Mouse (Mus musculus) embryonic facial prominence, embryonic 11.5 days (tissue): ENCODE data around the gene Dmpk. TPM values are rescaled to one million over a fixed set of nuclear protein-coding genes. Genes with fewer than 3 reads are reported as not detected.
A peak's percentile ranks its signal among the peaks of the same experiment; 100 is the strongest.

Experiments used
- ATAC-seq: fragments of 200-750 bp; cut with Nextera tagmentation; replicated peaks from 2 replicates; pipeline ENCODE4 v1.8.0; 2017; ENCODE audit warnings: low read depth; ENCODE audit not compliant: insufficient number of reproducible peaks, low FRiP score, low TSS enrichment
- DNase-seq: peaks from one replicate; pipeline ENCODE4 v3.0.0-alpha.2; 2015; ENCODE audit warnings: low spot score
- H3K27ac ChIP-seq: fragments of 300-500 bp; sonication (generic); replicated peaks from 2 replicates; pipeline ENCODE4 v1.5.1; 2014; ENCODE audit warnings: mild to moderate bottlenecking, low read depth, low read length, control low read depth
- H3K27me3 ChIP-seq: fragments of 300-500 bp; sonication (generic); 2 replicates; pipeline ENCODE4 v1.6.1; 2014; ENCODE audit warnings: mild to moderate bottlenecking, low read length, moderate library complexity, mixed read lengths; ENCODE audit not compliant: control insufficient read depth, insufficient read depth
- H3K36me3 ChIP-seq: fragments of 300-500 bp; sonication (generic); replicated peaks from 2 replicates; pipeline ENCODE4 v1.6.1; 2014; ENCODE audit warnings: low read depth, mild to moderate bottlenecking, low read length, moderate library complexity, mixed read lengths; ENCODE audit not compliant: control insufficient read depth, insufficient read depth
- H3K4me1 ChIP-seq: fragments of 300-500 bp; sonication (generic); 2 replicates; pipeline ENCODE4 v1.6.1; 2014; ENCODE audit warnings: low read length, mixed read lengths; ENCODE audit not compliant: control insufficient read depth, insufficient read depth
- H3K4me2 ChIP-seq: fragments of 300-500 bp; sonication (generic); 2 replicates; pipeline ENCODE4 v1.6.1; 2014; ENCODE audit warnings: low read depth, mild to moderate bottlenecking, control low read depth, low read length, moderate library complexity
- H3K4me3 ChIP-seq: fragments of 300-500 bp; sonication (generic); 2 replicates; pipeline ENCODE4 v1.5.1; 2014; ENCODE audit warnings: low read depth, low read length, control low read depth
- H3K9ac ChIP-seq: fragments of 300-500 bp; sonication (generic); replicated peaks from 2 replicates; pipeline ENCODE4 v1.6.1; 2014; ENCODE audit warnings: mild to moderate bottlenecking, control low read depth, low read length
- H3K9me3 ChIP-seq: fragments of 300-500 bp; sonication (generic); replicated peaks from 2 replicates; pipeline ENCODE4 v1.6.1; 2016; ENCODE audit warnings: mild to moderate bottlenecking, low read length, inconsistent platforms, mixed read lengths; ENCODE audit not compliant: control insufficient read depth
- WGBS: fragments of 180-500 bp; shearing (Covaris S2); extraction: QIAGEN DNeasy Blood & Tissue Kit; methylation state at CpG from one replicate; pipeline ENCODE4 v1.1.7; 2014; 5-methylcytosine and 5-hydroxymethylcytosine counted together
- polyA plus RNA-seq: library from polyadenylated mRNA; unstranded; fragments of >200 nt; fragmentation: Nextera tagmentation; extraction: Ambion mirVana; gene quantifications from 2 replicates; pipeline ENCODE4 v1.2.1, GENCODE M21; 2014

The Dmpk gene
- polyA plus RNA-seq, 1 experiment from 2014 or later: 6.5 TPM

DNA sequence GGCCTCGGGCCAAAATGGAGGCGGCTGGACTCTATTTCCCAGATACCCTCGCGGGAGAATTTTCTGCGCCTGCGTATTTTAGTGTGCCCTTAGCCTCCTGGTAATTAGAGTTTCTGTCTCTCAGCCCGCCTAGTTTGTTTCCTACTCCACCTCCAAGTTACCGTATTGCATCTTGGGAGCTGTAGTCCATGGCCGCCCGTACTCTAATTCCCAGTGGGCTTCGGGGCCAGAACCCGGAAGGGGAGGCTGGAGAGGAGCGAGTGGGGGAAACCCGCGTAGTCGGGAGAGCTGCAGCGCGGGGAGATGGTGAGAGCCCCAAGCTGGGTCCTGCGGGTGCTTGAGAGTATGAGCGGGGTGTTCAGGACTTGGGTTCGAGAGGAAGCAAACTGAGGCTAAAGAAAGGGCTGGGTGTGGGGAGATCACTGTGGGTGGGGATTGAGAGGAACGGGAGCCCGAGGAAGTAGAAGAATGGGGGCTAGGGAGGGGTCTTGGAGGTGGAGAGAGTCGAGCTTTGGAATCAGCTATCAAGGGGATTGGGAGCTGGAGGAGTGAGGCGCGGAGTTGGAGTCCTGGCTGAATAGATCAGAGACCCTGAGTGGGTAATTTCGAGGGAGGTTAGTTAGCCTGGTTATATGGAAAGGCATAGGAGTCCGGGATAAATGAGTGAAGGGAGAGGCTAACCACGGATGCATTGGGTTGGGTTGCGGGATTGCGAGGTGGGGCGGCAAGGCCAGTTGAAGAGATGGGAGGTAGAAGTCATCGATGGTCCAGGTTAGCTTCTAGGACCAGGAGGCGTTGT, 36.2 kb downstream of the Dmpk start, which contains the start of gene Fbxo46:
Gene Fbxo46 (plus strand): TSS at position 229 of the 799 bp plus-strand sequence.
- Histone ChIP-seq H3K9me3 (no peaks in the 10 kb centered on the region), H3K27ac (no peak within 1 kb of the TSS), H3K4me3 (peak within 1 kb of the TSS; percentile 60), H3K4me1 (no peaks in the 10 kb centered on the region), H3K9ac (peak within 1 kb of the TSS; percentile 77), H3K27me3 (no peaks in the 10 kb centered on the region), H3K4me2 (peak within 1 kb of the TSS; percentile 70), H3K36me3 (no peaks in the 10 kb centered on the region)
- DNase-seq (peak; percentile 99), ATAC-seq (peak; percentile 91)
- WGBS: 3% methylated on average over 34 of the region's 34 CpGs

DNA sequence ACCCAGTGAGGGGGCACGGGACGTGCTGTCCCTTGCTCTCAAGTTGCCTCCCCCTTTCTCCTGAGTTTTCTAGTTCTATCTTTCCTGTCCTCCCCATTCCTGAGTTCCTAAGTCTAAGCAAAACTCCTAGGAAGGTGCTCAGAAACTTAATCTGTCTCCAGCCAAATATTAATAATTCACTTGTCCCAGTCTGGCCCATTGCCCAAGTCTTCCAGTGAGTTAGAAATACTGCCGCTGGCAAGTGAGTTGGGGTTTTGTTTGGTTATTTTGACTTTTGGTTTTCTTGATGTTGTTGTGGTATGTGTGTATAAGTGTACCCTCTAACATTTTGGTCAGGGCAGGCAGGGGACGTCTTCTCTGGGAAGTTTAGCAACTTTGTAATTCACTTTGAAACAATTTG, 38.0 kb downstream of the Dmpk start:
- Histone ChIP-seq H3K27ac (no peak overlapping the region), H3K9ac (no peak overlapping the region), H3K27me3 (no peaks in the 10 kb centered on the region), H3K4me2 (no peak overlapping the region), H3K9me3 (no peaks in the 10 kb centered on the region), H3K4me3 (no peak overlapping the region), H3K4me1 (no peaks in the 10 kb centered on the region), H3K36me3 (no peaks in the 10 kb centered on the region)
- ATAC-seq (no peak), DNase-seq (no peak)
- 98% methylated on average over 4 of the region's 4 CpGs for WGBS

DNA sequence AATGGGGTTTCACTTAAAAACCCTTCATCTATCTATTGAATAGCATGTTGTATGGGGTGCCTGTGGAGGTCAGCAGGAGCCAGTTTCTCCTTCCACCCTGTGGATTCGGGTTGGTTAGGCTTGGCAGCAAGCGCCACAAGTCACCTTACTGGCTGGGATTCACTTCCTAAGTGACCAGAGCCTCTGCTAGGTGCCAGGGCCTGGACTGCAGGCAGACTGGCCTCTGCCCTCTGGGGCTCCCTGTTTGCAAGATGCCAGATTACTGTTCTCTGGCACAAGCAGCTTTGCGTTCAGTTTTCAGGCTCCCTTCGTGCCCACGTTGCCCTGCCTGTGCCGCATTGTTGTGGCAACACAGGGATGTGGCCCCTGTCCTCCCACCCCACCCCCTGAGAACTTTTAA, 41.1 kb downstream of the Dmpk start:
- WGBS: 86% methylated on average over 6 of the region's 6 CpGs
- Histone ChIP-seq H3K4me1 (no peaks in the 10 kb centered on the region), H3K9ac (no peak overlapping the region), H3K9me3 (no peaks in the 10 kb centered on the region), H3K27me3 (no peaks in the 10 kb centered on the region), H3K27ac (no peak overlapping the region), H3K4me3 (no peak overlapping the region), H3K4me2 (no peak overlapping the region), H3K36me3 (no peaks in the 10 kb centered on the region)
- ATAC-seq: no peak
- DNase-seq: no peak

DNA sequence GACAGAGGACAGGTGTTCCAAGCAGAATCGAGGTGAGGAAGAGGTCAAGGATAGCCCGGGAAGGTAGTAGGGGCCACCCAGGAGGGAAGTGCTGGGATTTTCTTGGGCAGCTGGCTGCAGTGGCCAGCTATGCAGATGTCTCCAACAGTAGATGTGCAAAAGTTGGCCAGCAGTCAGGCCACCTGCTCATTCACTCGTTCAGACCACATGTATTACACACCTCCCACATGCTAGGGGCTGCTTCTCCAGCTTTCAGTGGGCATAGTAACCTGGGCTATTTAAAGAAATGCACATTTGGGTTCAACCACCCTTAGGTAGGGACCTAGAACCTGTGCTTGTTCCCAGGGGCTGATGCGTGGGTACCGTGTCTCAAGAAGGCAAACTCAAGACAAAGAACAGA, 44.1 kb downstream of the Dmpk start:
- H3K9ac ChIP-seq: no peak overlapping the region
- H3K9me3 ChIP-seq: no peaks in the 10 kb centered on the region
- no peak overlapping the region for H3K4me2 ChIP-seq
- H3K4me3 ChIP-seq: no peak overlapping the region
- no peaks in the 10 kb centered on the region for H3K4me1 ChIP-seq
- ATAC-seq (no peak), DNase-seq (no peak)
- no peak overlapping the region for H3K27ac ChIP-seq
- no peaks in the 10 kb centered on the region for H3K36me3 ChIP-seq
- 89% methylated on average over 5 of the region's 5 CpGs for WGBS
- H3K27me3 ChIP-seq: no peaks in the 10 kb centered on the region

DNA sequence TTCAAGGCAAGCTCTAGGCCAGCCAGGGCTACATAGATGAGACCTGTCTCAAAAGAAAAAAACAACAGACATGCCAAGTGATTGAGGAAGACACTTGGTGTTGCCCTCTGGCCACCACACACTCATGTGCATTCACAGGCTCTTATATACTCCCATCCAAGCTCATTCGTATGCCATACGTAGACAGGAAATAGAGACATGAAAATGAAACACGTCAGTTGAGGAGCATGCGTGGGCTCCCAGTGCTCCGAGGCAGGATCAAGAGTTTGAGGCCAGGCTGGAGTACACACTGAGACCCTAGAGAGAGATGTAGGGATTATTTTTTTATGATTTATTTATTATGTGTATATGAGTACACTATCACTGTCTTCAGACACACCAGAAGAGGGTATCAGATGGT, 45.7 kb downstream of the Dmpk start:
- Histone ChIP-seq H3K27me3 (no peaks in the 10 kb centered on the region), H3K9me3 (no peaks in the 10 kb centered on the region), H3K4me1 (no peaks in the 10 kb centered on the region), H3K4me3 (no peak overlapping the region), H3K4me2 (no peak overlapping the region), H3K9ac (no peak overlapping the region), H3K36me3 (no peaks in the 10 kb centered on the region), H3K27ac (no peak overlapping the region)
- 94% methylated on average over 5 of the region's 5 CpGs for WGBS
- no peak for ATAC-seq
- DNase-seq: no peak

DNA sequence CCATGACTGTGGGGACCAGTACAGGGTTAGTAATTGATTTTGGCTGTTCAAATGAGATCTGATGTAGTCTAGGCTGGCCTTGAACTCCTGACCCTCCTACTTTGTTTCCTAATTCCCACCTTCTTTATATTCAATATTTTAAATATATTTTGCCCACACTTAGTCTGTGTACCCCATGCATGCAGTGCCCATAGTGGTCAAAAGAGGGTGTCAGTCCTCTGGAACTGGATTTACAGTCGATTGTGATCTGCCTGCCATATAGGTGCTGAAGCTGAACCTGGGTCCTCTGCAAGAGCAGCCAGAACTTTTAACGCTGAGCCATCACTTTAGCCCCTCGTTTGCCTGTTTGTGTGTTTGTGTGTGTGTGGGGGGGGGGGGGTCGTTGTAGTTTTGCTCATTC, 47.0 kb downstream of the Dmpk start:
- Histone ChIP-seq H3K36me3 (no peaks in the 10 kb centered on the region; the same call in 1 of the 2 replicates), H3K9ac (no peak overlapping the region), H3K4me2 (no peak overlapping the region; the same call in 1 of the 2 replicates), H3K4me3 (peak overlapping the region; percentile 38), H3K4me1 (no peaks in the 10 kb centered on the region), H3K9me3 (no peaks in the 10 kb centered on the region), H3K27me3 (no peaks in the 10 kb centered on the region), H3K27ac (no peak overlapping the region)
- no peak for DNase-seq
- WGBS: 36% methylated on average over 4 of the region's 4 CpGs
- ATAC-seq: no peak

DNA sequence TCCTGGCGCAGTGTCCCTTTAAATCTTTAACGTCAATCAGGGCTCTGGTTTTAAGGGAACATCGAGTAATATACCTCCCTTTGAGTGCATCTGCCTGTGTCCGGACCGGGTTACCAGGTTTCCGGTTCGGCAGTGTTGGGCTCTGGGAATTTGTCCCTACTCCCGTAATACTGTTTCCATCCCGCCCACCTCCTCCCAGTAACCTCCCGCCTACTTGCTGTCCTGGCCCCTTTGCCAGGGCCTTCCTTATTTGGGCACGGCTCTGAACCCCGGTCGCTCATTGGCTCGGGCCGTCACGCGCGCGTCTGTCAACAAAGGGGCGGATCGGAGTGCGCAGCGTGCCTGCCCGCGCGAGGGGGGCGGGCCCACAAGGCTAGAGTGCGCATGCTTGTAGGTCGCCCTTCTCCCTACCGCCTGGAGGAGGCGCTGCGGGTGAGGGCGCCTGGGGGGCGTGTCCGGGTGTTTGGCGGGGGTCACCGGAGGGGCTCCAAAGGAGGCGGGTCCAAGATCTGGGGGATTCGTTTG, 47.7 kb downstream of the Dmpk start:
- H3K27me3 ChIP-seq: no peaks in the 10 kb centered on the region
- peak overlapping the region; percentile 56; the same call in 1 of the 2 replicates for H3K27ac ChIP-seq
- no peaks in the 10 kb centered on the region for H3K9me3 ChIP-seq
- ATAC-seq: peak; percentile 98
- H3K4me3 ChIP-seq: peak overlapping the region; percentile 38
- H3K36me3 ChIP-seq: peaks cover 3% of the 10 kb centered on the region; the same call in 1 of the 2 replicates
- peak overlapping the region; percentile 50 for H3K9ac ChIP-seq
- peak; percentile 98 for DNase-seq
- H3K4me2 ChIP-seq: peak overlapping the region; percentile 60
- no peaks in the 10 kb centered on the region for H3K4me1 ChIP-seq
- WGBS: under 1% methylated on average over 39 of the region's 39 CpGs

DNA sequence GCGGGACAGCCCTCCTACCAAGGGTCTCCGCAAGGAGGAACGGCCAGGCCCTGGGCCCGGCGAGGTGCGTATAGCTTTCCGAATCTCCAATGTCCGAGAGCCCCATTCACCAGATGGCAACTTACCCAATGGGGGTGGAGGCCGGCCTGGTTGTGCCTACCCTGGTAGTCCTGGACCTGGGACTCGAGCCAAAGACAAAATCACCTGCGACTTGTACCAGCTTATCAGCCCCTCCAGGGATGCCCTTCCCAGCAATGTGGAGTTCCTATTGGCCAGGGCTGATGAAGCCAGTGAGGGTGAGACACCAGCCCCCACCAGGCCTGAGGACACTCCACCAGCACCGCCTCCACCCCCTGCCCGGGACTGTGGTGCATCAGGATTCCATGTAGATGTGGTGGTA, 52.5 kb downstream of the Dmpk start:
- no peak for DNase-seq
- no peaks in the 10 kb centered on the region for H3K4me1 ChIP-seq
- H3K36me3 ChIP-seq: peaks cover 7% of the 10 kb centered on the region

More for the DNA sequence above, 52.5 kb downstream of the Dmpk start:
- ATAC-seq: no peak
- H3K27ac ChIP-seq: no peak overlapping the region
- no peak overlapping the region for H3K9ac ChIP-seq
- H3K4me2 ChIP-seq: no peak overlapping the region
- H3K4me3 ChIP-seq: no peak overlapping the region
- no peaks in the 10 kb centered on the region for H3K9me3 ChIP-seq
- no peaks in the 10 kb centered on the region for H3K27me3 ChIP-seq
- 95% methylated on average over 13 of the region's 13 CpGs for WGBS
